Mouse (Mus musculus) thymus, postnatal 10 days (tissue): ENCODE measurements around the gene Rab13.

Experiments
- DNase-seq, 2 experiments: peaks; one replicate each; pipeline ENCODE4 v3.0.0; 2021; ENCODE audit warnings: low spot score in 2 of 2

Rab13 gene

DNA sequence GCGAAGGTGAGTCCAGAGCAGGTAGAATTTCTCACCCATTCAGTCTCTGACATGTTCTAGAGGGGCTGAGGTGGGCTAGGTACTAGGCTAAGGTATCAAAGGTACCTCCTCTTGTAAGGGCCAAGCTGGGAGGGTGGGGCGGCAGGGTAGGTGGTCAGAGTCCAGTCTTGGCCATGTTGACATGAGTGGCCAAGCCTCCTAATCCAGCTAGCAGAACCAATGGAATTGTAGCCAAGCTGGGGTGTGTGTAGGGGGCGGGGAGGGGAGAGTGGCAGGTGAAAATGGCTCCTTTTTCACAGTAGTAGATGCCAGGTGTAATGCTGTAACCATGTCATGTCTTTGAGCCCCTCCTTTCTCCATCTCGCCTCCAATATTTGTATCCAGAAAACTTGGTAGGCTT, 45.0 kb downstream of the Rab13 start:
- DNase-seq, result no peak

DNA sequence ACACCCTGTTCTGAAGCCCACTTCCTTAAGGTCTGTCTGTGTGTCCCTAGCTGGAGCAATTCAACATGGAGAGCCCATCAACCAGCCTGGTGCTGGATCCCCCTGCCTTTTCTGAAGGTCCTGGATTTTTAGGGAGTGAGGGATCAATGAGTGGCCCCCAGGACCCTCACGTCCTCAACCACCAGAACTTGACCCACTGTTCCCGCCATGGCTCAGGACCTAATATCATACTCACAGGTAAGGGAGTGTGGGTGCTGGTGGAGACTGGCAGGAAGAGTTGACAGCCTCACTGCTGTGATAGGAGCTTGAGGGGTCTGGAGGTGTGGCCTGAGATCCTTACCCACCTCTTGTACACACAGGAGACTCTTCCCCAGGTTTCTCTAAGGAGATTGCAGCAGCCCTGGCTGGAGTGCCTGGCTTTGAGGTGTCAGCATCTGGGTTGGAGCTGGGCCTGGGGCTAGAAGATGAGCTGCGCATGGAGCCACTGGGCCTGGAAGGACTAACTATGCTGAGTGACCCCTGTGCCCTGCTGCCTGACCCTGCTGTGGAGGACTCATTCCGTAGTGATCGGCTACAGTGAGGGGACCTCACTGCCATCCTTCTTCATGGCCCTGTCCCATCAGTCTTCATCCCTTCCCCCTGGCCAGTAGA, 49.8 kb downstream of the Rab13 start:
- DNase-seq, result no peak

DNA sequence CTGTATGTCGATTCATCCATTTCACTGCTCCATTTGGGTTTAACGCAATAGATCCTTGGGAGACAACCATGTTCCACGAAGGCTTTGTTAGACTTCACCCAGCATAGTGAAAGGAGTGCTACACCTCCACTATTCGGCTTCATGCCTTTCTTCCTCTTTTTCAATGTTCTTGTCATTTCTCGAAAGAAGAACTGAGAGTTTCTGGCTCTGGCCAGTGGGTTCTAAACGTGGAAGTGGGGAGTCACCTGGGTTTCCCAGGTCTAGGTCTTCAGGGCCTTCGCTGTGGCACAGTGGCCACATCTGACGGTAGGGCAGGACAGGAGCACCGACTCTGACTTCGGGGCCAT, 51.2 kb downstream of the Rab13 start:
- DNase-seq, result no peak

DNA sequence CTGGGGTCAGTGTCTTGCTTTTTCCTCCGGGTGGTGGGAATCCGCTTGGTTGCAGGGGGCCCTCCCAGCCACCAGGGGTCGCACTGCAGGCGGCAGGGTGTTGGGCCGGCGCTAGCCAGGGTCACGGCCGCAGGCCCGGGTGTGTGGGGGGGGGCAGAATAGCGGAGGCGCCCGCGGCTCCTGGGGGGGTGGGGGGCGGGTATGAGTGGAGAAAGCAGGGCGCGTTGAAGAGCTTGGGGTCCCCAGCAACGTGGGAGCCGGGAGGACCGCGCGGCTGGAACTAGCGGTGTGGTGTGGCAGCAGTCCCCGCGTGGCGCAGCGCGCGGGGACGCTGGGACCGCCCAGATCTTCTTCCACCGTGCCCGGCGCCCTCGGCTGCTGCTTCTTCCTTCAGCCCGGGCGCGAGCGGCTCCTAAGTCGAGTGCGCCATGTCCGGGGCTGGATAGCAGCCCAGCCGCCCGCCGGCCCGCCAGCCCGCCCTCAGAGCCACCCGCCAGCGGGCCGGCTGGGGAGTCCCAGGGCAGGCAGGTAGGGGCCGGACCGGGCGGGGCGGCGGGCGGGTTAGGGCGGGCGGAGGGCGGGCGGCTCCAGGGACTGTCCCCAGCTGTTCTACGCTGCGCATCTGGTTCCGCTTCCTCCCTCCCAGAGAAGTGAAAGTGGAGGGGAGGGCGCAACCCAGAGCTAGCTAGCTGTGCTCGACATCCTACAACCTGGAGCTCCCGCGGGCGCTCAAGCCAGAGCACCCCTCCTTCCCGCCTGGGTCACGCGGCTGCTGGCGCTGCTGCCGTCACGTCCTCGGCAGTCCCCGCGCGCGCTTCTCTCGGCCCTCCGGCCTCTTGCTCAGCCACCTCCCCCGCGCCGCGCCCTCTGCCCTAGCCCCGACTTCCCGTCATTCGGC, 51.8 kb downstream of the Rab13 start, which contains the start of gene Dennd4b:
Dennd4b (plus strand) TSS at position 152 of the 898 bp plus-strand sequence.
- DNase-seq, result peak; percentile 85 to 94

DNA sequence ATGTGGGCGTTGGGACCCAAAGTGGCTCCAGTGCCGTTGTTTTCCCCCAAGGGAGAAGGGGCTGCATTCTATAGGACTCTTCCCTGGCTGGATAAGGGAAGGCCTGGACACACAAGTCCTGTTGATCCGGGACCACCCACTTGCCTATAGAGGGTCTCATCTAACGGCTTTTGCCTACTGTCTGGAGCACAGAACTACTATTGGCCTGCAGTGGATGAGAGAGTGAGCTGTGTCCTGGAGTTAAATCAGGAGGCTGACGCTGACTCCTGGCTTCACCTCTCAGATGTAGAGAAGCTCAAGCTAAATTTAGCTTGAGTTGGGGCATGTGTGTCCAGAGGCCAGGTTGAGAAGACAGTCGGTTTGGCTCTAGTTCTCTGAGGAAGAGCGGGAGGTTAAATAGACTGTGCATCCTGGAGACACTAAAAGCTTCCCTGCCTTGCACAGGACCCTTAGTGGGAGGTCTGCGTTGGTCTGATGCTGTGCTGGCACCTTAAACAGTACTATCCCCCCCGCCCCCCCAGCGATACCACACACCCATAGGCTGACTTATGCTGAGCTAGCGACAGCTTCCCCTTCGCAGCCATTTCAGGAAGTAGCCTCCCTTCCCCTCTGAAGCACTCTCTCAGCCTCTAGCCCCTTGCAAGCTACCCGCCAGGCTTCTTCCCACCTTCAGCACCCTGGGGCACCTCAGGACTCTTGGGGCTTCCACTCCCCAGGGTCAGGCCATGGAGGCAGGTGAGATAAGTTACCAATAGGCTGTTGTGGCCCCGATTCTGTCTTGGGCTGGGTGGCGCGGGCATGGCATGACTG, 52.6 kb downstream of the Rab13 start:
- peak; percentile 46 to 52 for DNase-seq

- DNase-seq, result peak; percentile 32 to 35
Observed at GRCm38 (mm10) chr3:90266901-90267775, 53.6 kb downstream of the Rab13 start.

DNA sequence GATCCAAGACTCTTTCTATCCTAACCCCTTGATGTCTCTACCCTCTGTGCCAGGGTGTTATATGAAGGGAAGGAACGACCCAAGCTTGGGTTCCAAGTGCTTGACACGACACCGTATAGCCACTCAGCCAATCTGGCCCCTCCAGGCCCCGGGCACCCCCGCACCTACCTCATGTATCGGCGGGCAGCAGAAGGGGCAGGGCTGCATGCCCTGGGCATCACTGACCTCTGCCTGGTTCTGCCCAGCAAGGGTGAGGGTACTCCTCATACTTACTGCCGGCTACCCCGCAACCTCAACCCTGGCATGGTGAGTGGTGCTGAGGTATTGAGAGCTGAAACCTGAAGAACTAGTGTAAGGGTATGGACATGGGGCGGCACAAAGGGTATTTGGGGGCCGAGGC, 54.7 kb downstream of the Rab13 start:
- DNase-seq, result no peak

DNA sequence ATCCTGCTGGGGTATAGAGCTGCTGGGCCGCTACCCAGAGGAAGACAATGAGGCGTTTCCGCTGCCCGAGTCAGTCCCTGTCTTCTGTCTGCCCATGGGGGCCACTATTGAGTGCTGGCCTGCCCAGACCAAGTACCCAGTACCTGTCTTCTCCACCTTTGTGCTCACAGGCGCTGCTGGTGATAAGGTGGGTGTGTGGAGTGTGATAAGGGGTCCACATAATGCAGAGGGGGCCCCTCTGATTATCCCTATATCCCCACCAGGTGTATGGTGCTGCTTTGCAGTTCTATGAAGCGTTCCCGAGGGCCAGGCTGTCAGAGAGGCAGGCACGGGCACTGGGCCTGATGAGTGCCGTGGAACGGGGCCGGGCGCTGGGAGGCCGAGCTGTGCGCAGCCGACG, 55.5 kb downstream of the Rab13 start:
- DNase-seq, result no peak

- no peak for DNase-seq
Observed at GRCm38 (mm10) chr3:90270784-90271183, 57.3 kb downstream of the Rab13 start.

DNA sequence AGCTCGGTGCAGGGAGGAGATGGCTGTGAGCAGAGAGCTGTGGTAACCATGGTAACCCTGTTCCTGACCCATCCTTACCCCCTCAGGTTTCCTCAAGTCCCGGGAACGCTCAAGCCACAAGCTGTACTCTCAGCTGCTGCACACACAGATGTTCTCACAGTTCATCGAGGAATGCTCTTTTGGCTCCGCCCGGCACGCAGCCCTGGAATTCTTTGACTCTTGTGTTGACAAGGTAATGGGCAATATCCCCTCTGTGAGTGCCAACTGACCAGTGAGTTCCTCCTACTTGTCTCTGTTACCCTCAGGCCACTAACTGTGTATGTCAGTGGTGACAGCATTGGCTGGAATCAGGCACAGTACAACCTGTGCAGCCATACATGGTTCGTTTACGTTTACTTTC, 58.7 kb downstream of the Rab13 start:
- DNase-seq, result no peak

DNA sequence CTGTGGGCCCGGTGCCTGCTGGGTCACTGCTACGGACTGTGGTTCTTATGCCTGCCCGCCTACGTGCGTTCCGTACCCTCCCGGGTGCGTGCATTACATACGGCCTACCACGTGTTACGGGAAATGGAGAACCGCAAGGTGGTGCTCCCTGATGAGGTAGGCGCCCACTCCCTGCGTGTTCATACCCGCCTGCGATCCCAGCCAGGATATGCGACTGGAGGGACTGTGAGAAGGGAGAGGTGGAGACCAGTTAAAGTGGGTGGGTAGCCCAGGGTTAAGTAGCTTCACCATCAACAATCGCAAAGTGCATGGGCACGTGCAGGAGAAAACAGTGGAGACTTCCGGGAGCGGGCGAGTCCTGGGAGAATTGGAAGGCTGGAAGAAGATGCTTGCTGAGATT, 60.4 kb downstream of the Rab13 start:
- DNase-seq, result no peak

DNA sequence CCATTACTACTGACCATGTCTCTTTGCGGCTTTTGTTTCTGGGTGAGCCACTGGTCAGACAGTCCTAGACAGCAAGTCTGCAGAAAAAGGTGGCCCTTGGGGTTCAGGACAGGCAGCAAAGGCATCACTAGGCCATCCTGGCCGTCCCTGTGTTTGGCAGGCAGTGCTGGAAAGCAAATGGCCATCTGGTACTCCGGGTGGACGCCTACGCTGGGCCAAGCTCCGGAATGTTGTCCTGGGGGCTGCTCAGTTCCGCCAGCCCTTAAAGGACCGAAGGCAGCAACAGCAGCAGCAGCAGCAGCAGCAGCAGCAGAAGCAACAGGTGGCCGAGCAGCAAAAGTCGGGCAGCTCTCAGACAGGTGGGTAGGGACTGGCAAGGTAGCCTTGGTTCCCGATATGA, 61.8 kb downstream of the Rab13 start:
- DNase-seq, result no peak
